ENCODE assay signal across 13 mouse cellular contexts in genomic region chr4:152465116-152465515, GRCm38 (mm10). TPM values are rescaled to one million over a fixed set of nuclear protein-coding genes. Genes with fewer than 3 reads are reported as not detected.
DNase-seq lines count a peak whose midpoint lies in the region; ATAC-seq lines count a peak whose summit lies in the region.
"Had no signal": no experiment of that assay in that cellular context is flagged by ENCODE, and none has a peak within 500 bp of the region (broad histone marks: within the 10 kb centered on the region; RNA-seq: fewer than 3 reads in every experiment).

No protein-coding gene starts in this region.

- peak overlapping the region; percentile 41; the same call in 1 of the 2 replicates for H3K9ac ChIP-seq in neural tube, embryonic 13.5 days
- no peak overlapping the region for H3K9ac ChIP-seq in hindbrain, embryonic 12.5 days
- no peak overlapping the region for H3K9ac ChIP-seq in midbrain, embryonic 15.5 days
- H3K9ac ChIP-seq: lung, embryonic 14.5 days had no signal

- no peaks in the 10 kb centered on the region for H3K27me3 ChIP-seq in neural tube, embryonic 13.5 days
- H3K27me3 ChIP-seq in hindbrain, embryonic 12.5 days = no peaks in the 10 kb centered on the region
- no peaks in the 10 kb centered on the region for H3K27me3 ChIP-seq in midbrain, embryonic 15.5 days (replicated peaks)

- peak; percentile 32; the same call in 1 of the 2 replicates for ATAC-seq in neural tube, embryonic 13.5 days (ENCODE audit: low read depth)
- ATAC-seq in hindbrain, embryonic 12.5 days (ENCODE audit: low FRiP score) = 0 out of 2 replicates have a peak, but pooled peaks have one; percentile 48
- ATAC-seq in midbrain, embryonic 15.5 days (replicated peaks) = peak; percentile 48
- ATAC-seq in granulocyte monocyte progenitor cell, adult 5-6 weeks (replicated peaks; ENCODE audit: poor library complexity, severe bottlenecking) = no peak

- 14% methylated on average over 8 of the region's 8 CpGs for WGBS in neural tube, embryonic 13.5 days
- 33% methylated on average over 8 of the region's 8 CpGs for WGBS in hindbrain, embryonic 12.5 days
- 5% methylated on average over 8 of the region's 8 CpGs for WGBS in midbrain, embryonic 15.5 days

- H3K4me1 ChIP-seq in neural tube, embryonic 13.5 days (replicated peaks) = peaks cover 30% of the 10 kb centered on the region
- peaks cover 8% of the 10 kb centered on the region for H3K4me1 ChIP-seq in hindbrain, embryonic 12.5 days
- H3K4me1 ChIP-seq in midbrain, embryonic 15.5 days = peaks cover 12% of the 10 kb centered on the region
- H3K4me1 ChIP-seq: megakaryocyte, embryonic 14.5 days had no signal

- H3K4me2 ChIP-seq in neural tube, embryonic 13.5 days = no peak overlapping the region
- no peak overlapping the region for H3K4me2 ChIP-seq in hindbrain, embryonic 12.5 days (replicated peaks)
- H3K4me2 ChIP-seq in midbrain, embryonic 15.5 days = no peak overlapping the region
- H3K4me2 ChIP-seq: lung, embryonic 14.5 days had no signal

- no peak for DNase-seq in neural tube, embryonic 10.5 days (ENCODE audit: extremely low spot score, low spot score)
- DNase-seq in ovary, postnatal 14 days (ENCODE audit: low spot score) = no peak
- no peak for DNase-seq in adipocyte (ENCODE audit: low spot score)
- no peak for DNase-seq in right cerebral cortex, postnatal 25 days
- DNase-seq: cerebellum, postnatal 14 days; gastrocnemius, postnatal 10 days; kidney, adult 9 months; lung, embryonic 14.5 days had no signal

- H3K4me3 ChIP-seq in neural tube, embryonic 13.5 days = no peak overlapping the region
- no peak overlapping the region for H3K4me3 ChIP-seq in hindbrain, embryonic 12.5 days
- no peak overlapping the region for H3K4me3 ChIP-seq in midbrain, embryonic 15.5 days
- H3K4me3 ChIP-seq: megakaryocyte, embryonic 14.5 days had no signal

- H3K27ac ChIP-seq in neural tube, embryonic 13.5 days (replicated peaks) = peak overlapping the region; percentile 53
- H3K27ac ChIP-seq in hindbrain, embryonic 12.5 days = peak overlapping the region; percentile 4; the same call in 1 of the 2 replicates
- H3K27ac ChIP-seq in midbrain, embryonic 15.5 days = peak overlapping the region; percentile 72

- H3K9me3 ChIP-seq in neural tube, embryonic 13.5 days = no peaks in the 10 kb centered on the region
- H3K9me3 ChIP-seq in hindbrain, embryonic 12.5 days (replicated peaks) = no peaks in the 10 kb centered on the region
- H3K9me3 ChIP-seq in midbrain, embryonic 15.5 days = no peaks in the 10 kb centered on the region
- H3K9me3 ChIP-seq: megakaryocyte, embryonic 14.5 days had no signal

- no peaks in the 10 kb centered on the region for H3K36me3 ChIP-seq in neural tube, embryonic 13.5 days
- no peaks in the 10 kb centered on the region for H3K36me3 ChIP-seq in hindbrain, embryonic 12.5 days
- no peaks in the 10 kb centered on the region for H3K36me3 ChIP-seq in midbrain, embryonic 15.5 days (replicated peaks)

RNA-seq across cellular contexts. Expression of gene Nphp4, which starts 11.4 kb away (rescaled TPM):
- 4.9 and 5.4 TPM in 2 replicates for polyA plus RNA-seq in neural tube, embryonic 13.5 days (2015; fragmentation: Nextera tagmentation; extraction: Ambion mirVana)
- 7.5 and 8.9 TPM in 2 replicates for polyA plus RNA-seq in hindbrain, embryonic 12.5 days (2016; fragmentation: Nextera tagmentation; extraction: Ambion mirVana)
- polyA plus RNA-seq in midbrain, embryonic 15.5 days (2015; fragmentation: Nextera tagmentation; extraction: Ambion mirVana) = 6.2 and 6.3 TPM in 2 replicates
- total RNA-seq in granulocyte monocyte progenitor cell, adult 5-6 weeks (2014; fragmentation: Nextera tagmentation) = 0.77 and 3.7 TPM in 2 replicates
- 0.17 and 0.31 TPM in 2 replicates for total RNA-seq in granulocyte monocyte progenitor cell, adult 5-6 weeks (2017)

RNA-seq across cellular contexts. Expression of gene Kcnab2, which starts 12.6 kb away (rescaled TPM):
- polyA plus RNA-seq in neural tube, embryonic 13.5 days (2015; fragmentation: Nextera tagmentation; extraction: Ambion mirVana) = 29.3 and 32.6 TPM in 2 replicates
- polyA plus RNA-seq in hindbrain, embryonic 12.5 days (2016; fragmentation: Nextera tagmentation; extraction: Ambion mirVana) = 17.5 and 19.3 TPM in 2 replicates
- 26.1 and 27.8 TPM in 2 replicates for polyA plus RNA-seq in midbrain, embryonic 15.5 days (2015; fragmentation: Nextera tagmentation; extraction: Ambion mirVana)
- 84.3 and 85.6 TPM in 2 replicates for total RNA-seq in granulocyte monocyte progenitor cell, adult 5-6 weeks (2014; fragmentation: Nextera tagmentation)
- 67.3 and 72.3 TPM in 2 replicates for total RNA-seq in granulocyte monocyte progenitor cell, adult 5-6 weeks (2017)

Comparison
In these comparisons a context has a peak if more than half of its experiments do, and no peak if none do; other contexts are left out.
1. H3K27ac ChIP-seq: peak in every context shown above with its lines; median percentile 72 in midbrain, embryonic 15.5 days; 53 in neural tube, embryonic 13.5 days; 4 in hindbrain, embryonic 12.5 days.